Mouse (Mus musculus) lung, embryonic 14.5 days (tissue): ENCODE data around the gene Ppp3ca. TPM values are rescaled to one million over a fixed set of nuclear protein-coding genes. Genes with fewer than 3 reads are reported as not detected.

Experiments used
- ATAC-seq: fragments of 200-750 bp; cut with Nextera tagmentation; 2 replicates; pipeline ENCODE4 v1.8.0; 2017; ENCODE audit warnings: mild to moderate bottlenecking, moderate TSS enrichment, moderate library complexity; ENCODE audit not compliant: insufficient read depth
- DNase-seq: peaks from one replicate; pipeline ENCODE4 v3.0.0-alpha.2; 2015
- H3K27ac ChIP-seq: fragments of 300-500 bp; sonication (generic); 2 replicates; pipeline ENCODE4 v1.5.1; 2014; ENCODE audit warnings: low read depth, mild to moderate bottlenecking, moderate library complexity
- H3K27me3 ChIP-seq: fragments of 300-500 bp; sonication (generic); 2 replicates; pipeline ENCODE4 v1.6.1; 2014; ENCODE audit warnings: low read length, control low read depth; ENCODE audit not compliant: insufficient read depth
- H3K36me3 ChIP-seq: fragments of 300-500 bp; sonication (generic); 2 replicates; pipeline ENCODE4 v1.6.1; 2014; ENCODE audit warnings: control low read depth; ENCODE audit not compliant: insufficient read depth
- H3K4me1 ChIP-seq: fragments of 300-500 bp; sonication (generic); 2 replicates; pipeline ENCODE4 v1.6.1; 2014; ENCODE audit warnings: antibody characterized with exemption, control low read depth; ENCODE audit not compliant: insufficient read depth
- H3K4me2 ChIP-seq: fragments of 300-500 bp; sonication (generic); 2 replicates; pipeline ENCODE4 v1.6.1; 2014; ENCODE audit warnings: mild to moderate bottlenecking
- H3K4me3 ChIP-seq: fragments of 300-500 bp; sonication (generic); 2 replicates; pipeline ENCODE4 v1.5.1; 2014; ENCODE audit warnings: low read depth, low read length
- H3K9ac ChIP-seq: fragments of 300-500 bp; sonication (generic); 2 replicates; pipeline ENCODE4 v1.6.1; 2014
- H3K9me3 ChIP-seq: fragments of 300-500 bp; sonication (generic); 2 replicates; pipeline ENCODE4 v1.6.1; 2016; ENCODE audit warnings: low read depth, low read length, control low read depth
- CTCF ChIP-seq: IDR thresholded peaks from 2 replicates; pipeline ENCODE4 v1.5.1; 2016; ENCODE audit warnings: antibody characterized with exemption, low read depth
- WGBS: fragments of 180-500 bp; shearing (Covaris S2); extraction: QIAGEN DNeasy Blood & Tissue Kit; methylation state at CpG from one replicate; pipeline ENCODE4 v1.1.7; 2014; 5-methylcytosine and 5-hydroxymethylcytosine counted together
- polyA plus RNA-seq: library from polyadenylated mRNA; unstranded; fragments of >200 nt; fragmentation: Nextera tagmentation; extraction: Ambion mirVana; gene quantifications from 2 replicates; pipeline ENCODE4 v1.2.1, GENCODE M21; 2014

Ppp3ca gene
- polyA plus RNA-seq, 1 experiment from 2014 or later: 74.1 TPM

- H3K4me1 ChIP-seq: no peaks in the 10 kb centered on the region
- ATAC-seq (no peak), DNase-seq (no peak)
- H3K4me2 ChIP-seq: no peak overlapping the region
- H3K36me3 ChIP-seq: no peaks in the 10 kb centered on the region
- H3K4me3 ChIP-seq: no peak overlapping the region
- no peaks in the 10 kb centered on the region for H3K27me3 ChIP-seq
- no peak for TF ChIP-seq CTCF
- H3K27ac ChIP-seq: no peak overlapping the region
- no peak overlapping the region for H3K9ac ChIP-seq
- 84% methylated on average over 7 of the region's 7 CpGs for WGBS
- H3K9me3 ChIP-seq: no peaks in the 10 kb centered on the region
Measured at GRCm38 (mm10) chr3:136777380-136777779, 107.5 kb downstream of the Ppp3ca start.

GRCm38 (mm10) chr3:136777787-136778216 lies 107.9 kb downstream of the Ppp3ca start:
- Histone ChIP-seq H3K9ac (no peak overlapping the region), H3K27me3 (no peaks in the 10 kb centered on the region), H3K4me3 (no peak overlapping the region), H3K36me3 (no peaks in the 10 kb centered on the region), H3K4me1 (no peaks in the 10 kb centered on the region), H3K27ac (no peak overlapping the region), H3K9me3 (no peaks in the 10 kb centered on the region), H3K4me2 (no peak overlapping the region)
- 87% methylated on average over 9 of the region's 9 CpGs for whole genome bisulfite sequencing
- TF ChIP-seq CTCF: no peak
- DNase-seq (no peak), ATAC-seq (no peak)

GRCm38 (mm10) chr3:136780321-136780720 lies 110.4 kb downstream of the Ppp3ca start:
- no peak for TF ChIP-seq CTCF
- Histone ChIP-seq H3K27ac (no peak overlapping the region), H3K27me3 (no peaks in the 10 kb centered on the region), H3K4me1 (no peaks in the 10 kb centered on the region), H3K9me3 (no peaks in the 10 kb centered on the region), H3K4me2 (no peak overlapping the region), H3K36me3 (no peaks in the 10 kb centered on the region), H3K9ac (no peak overlapping the region), H3K4me3 (no peak overlapping the region)
- DNase-seq (no peak), ATAC-seq (no peak)
- WGBS: 94% methylated on average over 3 of the region's 3 CpGs

DNA sequence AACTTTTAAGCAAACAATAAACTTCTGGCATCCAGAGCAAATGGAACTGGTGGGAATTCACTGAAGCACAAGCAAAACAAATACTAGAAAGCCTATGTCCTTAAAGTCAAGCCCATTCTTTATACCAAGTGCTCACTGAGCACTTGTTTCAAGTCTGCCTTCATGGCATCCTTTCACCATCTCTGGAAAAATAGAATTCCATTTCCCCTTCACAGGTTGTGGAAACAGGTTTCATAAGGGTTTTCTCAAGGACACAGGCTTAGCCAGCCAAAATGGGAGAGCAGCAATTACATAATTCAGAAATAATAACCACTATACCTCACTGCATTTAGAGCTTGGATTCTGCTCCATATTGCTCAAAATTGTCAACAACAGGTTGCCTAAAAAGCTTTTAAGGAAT lies 112.1 kb downstream of the Ppp3ca start:
- ATAC-seq: no peak
- H3K27me3 ChIP-seq: no peaks in the 10 kb centered on the region
- no peak overlapping the region for H3K27ac ChIP-seq
- no peak for TF ChIP-seq CTCF
- no peaks in the 10 kb centered on the region for H3K9me3 ChIP-seq
- H3K4me2 ChIP-seq: no peak overlapping the region
- no peak overlapping the region for H3K9ac ChIP-seq
- no peaks in the 10 kb centered on the region for H3K4me1 ChIP-seq
- H3K4me3 ChIP-seq: no peak overlapping the region
- H3K36me3 ChIP-seq: no peaks in the 10 kb centered on the region
- DNase-seq: no peak

- TF ChIP-seq CTCF: no peak
- DNase-seq (no peak), ATAC-seq (no peak)
- H3K4me3 ChIP-seq: no peak overlapping the region
- no peaks in the 10 kb centered on the region for H3K9me3 ChIP-seq
- no peak overlapping the region for H3K27ac ChIP-seq
- 87% methylated on average over 6 of the region's 6 CpGs for WGBS
- no peaks in the 10 kb centered on the region for H3K27me3 ChIP-seq
- no peaks in the 10 kb centered on the region for H3K4me1 ChIP-seq
- H3K9ac ChIP-seq: no peak overlapping the region
- H3K36me3 ChIP-seq: no peaks in the 10 kb centered on the region
- no peak overlapping the region for H3K4me2 ChIP-seq
Measured at GRCm38 (mm10) chr3:136785686-136786085, 115.8 kb downstream of the Ppp3ca start.

DNA sequence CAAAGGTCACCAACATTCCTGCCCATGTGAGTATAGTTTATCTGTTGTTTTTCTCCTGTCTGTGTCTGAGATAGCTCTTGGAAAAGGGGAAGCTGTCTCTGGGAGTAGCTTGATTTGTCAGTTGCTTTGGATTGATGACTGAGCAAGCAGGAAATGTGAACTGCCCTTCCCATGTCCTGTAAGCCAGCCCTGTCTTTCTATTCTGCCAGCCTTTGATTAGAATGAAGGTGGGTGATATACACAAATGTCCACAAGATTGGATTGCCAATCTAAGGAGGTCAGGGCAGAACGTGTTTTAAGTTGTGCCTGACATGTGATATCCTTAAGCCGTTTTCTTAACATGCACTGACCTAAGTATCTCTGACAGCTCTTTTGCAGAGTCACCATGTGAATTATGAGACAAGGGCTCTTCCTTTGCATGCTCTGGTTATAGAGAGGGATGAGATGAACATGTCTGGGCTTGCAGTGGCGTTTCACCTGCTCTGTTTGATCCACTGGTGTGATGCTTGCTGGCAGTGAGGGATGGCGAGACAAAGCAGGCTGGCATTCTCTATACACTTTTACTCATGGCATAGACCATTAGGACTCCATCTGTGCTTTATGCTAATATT lies 120.4 kb downstream of the Ppp3ca start:
- no peak for TF ChIP-seq CTCF
- H3K27ac ChIP-seq: no peak overlapping the region
- no peaks in the 10 kb centered on the region for H3K4me1 ChIP-seq
- H3K27me3 ChIP-seq: no peaks in the 10 kb centered on the region
- no peak overlapping the region for H3K9ac ChIP-seq
- H3K4me3 ChIP-seq: no peak overlapping the region
- ATAC-seq: no peak
- no peaks in the 10 kb centered on the region for H3K9me3 ChIP-seq
- H3K36me3 ChIP-seq: no peaks in the 10 kb centered on the region
- WGBS: 34% methylated on average over 4 of the region's 4 CpGs
- DNase-seq: no peak
- H3K4me2 ChIP-seq: no peak overlapping the region

GRCm38 (mm10) chr3:136791404-136791803 lies 121.5 kb downstream of the Ppp3ca start:
- H3K27ac ChIP-seq: no peak overlapping the region
- TF ChIP-seq CTCF: no peak
- WGBS: 58% methylated on average over 5 of the region's 5 CpGs
- no peaks in the 10 kb centered on the region for H3K4me1 ChIP-seq
- no peaks in the 10 kb centered on the region for H3K27me3 ChIP-seq
- H3K9ac ChIP-seq: no peak overlapping the region
- DNase-seq: no peak
- no peaks in the 10 kb centered on the region for H3K36me3 ChIP-seq
- ATAC-seq: no peak
- no peaks in the 10 kb centered on the region for H3K9me3 ChIP-seq
- H3K4me3 ChIP-seq: no peak overlapping the region
- H3K4me2 ChIP-seq: no peak overlapping the region

GRCm38 (mm10) chr3:136791946-136792345 lies 122.0 kb downstream of the Ppp3ca start:
- DNase-seq (no peak), ATAC-seq (0 out of 2 replicates have a peak, but pooled peaks have one; percentile 24)
- H3K9ac ChIP-seq: no peak overlapping the region
- H3K27me3 ChIP-seq: no peaks in the 10 kb centered on the region
- no peak overlapping the region for H3K4me2 ChIP-seq
- TF ChIP-seq CTCF: no peak
- H3K4me3 ChIP-seq: no peak overlapping the region
- H3K36me3 ChIP-seq: no peaks in the 10 kb centered on the region
- 91% methylated on average over 2 of the region's 2 CpGs for WGBS
- H3K27ac ChIP-seq: no peak overlapping the region
- no peaks in the 10 kb centered on the region for H3K9me3 ChIP-seq
- H3K4me1 ChIP-seq: no peaks in the 10 kb centered on the region
